Mouse (Mus musculus) adrenal gland, adult 2 months (tissue): ENCODE results near the gene C87499. TPM values are rescaled to one million over a fixed set of nuclear protein-coding genes. Genes with fewer than 3 reads are reported as not detected.
A peak's percentile ranks its signal among the peaks of the same experiment; 100 is the strongest.

Experiments
- DNase-seq: peaks from one replicate; pipeline ENCODE4 v3.0.0; 2021
- long read RNA-seq: library from polyadenylated mRNA; stranded (forward); transcript quantifications from one replicate; pipeline ENCODE4 v2.0.0, GENCODE M21; 2021
- polyA plus RNA-seq: library from polyadenylated mRNA; depleted of rRNA; stranded (reverse); fragments of >200 nt; gene quantifications from 2 replicates; pipeline ENCODE4 v1.2.3, GENCODE M21; 2012; rRNA removed
- total RNA-seq, 2 experiments: library from RNA; stranded (reverse); gene quantifications; 2 replicates each; pipeline ENCODE4 v1.2.3; 2021

Gene C87499
- not detected for total RNA-seq
- not detected in 2 replicates for polyA plus RNA-seq
- long read RNA-seq: 0 reads

DNA sequence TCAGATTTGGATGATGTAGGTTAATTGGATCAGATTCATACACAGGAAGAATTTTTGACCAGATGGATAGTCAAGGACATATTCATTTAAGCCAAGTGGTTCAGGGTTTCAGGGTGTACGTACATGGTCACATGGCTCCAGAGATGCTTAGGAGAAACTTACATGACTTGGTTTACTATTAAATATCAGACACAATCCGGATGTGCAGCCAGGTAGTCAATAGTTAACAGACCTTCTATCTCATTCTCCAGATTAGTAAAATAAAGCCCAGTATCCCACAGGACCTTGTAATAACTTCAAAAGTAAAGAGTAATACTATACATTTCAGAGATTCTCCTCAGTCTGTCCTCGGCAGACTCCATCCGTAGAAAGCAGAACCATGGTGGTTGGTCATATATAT is at the start of gene C87499:
Gene C87499 (minus strand): TSS at position 101 of the 400 bp plus-strand sequence.
- no peak for DNase-seq

DNA sequence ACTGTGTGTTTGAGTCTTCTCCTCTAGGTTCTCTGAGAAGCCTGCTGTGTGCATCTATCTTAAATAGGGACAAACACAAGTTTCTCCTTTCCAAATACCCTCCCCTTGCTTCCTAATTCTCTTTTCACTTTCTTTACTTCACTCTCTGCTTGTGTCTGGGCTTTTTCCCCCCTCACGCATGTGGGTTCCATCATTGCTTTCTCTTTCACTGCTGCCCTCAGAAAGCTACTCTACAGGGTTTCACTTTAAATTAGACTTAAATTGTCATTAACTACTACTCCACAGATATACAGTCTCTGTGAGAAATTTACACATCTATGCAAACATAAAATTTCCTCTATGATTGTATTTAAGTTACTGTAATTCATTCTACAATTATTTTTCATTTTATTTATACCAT is 49.6 kb upstream of the C87499 start, which contains the start of gene Ifna2:
Gene Ifna2 (minus strand): TSS at position 101 of the 400 bp plus-strand sequence.
- DNase-seq: no peak

DNA sequence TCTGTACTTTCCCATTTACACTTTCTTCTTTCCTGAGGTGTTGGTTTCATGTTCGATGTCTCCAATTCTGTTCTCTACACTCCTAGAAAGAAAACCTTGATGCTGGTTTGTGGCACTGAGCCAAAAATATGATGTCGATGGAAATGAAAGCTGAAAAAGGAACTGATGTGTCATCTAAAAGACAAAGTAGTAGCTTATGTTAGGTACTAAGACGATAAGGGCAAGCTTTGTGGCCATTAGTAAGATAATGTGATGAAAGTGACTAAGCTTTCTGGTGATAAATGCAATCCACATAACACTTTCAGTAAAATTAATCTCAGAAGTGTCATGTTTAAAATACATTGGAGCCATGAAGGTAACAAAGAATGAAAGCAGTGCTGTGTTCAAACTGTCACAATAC is 47.1 kb upstream of the C87499 start:
- DNase-seq: no peak

DNA sequence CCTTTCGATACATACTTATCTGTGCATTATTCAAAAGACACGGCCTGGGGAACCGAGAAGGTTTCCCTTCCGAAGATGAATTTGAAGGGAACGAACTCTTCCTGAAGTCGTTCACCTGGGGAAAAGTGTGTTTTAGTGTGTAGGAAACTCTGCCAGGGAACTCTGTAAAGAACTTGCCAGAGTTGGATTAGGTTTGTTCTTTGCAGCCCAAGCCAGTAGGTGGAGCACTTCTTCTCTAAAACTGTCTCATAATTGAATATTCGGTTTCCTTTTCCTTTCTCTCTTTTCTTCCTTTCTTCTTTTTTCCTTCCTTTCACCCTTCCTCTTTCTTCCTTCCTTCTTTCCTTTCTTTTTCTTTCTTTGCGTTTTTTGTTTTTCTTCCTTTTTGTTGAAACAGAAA is 46.2 kb upstream of the C87499 start:
- DNase-seq: no peak

DNA sequence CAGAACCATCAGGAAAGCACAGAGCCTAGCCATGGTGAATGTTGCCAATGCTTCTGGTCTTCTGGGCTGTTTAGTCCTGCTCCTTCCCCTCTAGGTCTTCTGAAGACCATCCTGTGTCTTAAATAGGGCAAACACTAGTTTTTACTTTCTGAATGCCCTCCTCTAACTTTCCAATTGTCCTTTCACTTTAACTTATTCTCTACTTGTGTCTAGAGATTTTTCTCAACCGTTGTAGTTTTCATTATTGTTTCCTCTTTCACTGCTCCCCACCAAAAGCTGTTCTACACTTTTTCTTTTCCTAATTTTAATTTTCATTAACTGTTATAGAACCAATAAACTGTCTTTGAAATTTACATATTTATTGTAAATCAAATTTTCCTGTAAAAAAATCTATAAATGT is 42.6 kb upstream of the C87499 start, which contains the start of gene Ifna16:
Gene Ifna16 (minus strand): TSS at position 101 of the 400 bp plus-strand sequence.
- DNase-seq: no peak

DNA sequence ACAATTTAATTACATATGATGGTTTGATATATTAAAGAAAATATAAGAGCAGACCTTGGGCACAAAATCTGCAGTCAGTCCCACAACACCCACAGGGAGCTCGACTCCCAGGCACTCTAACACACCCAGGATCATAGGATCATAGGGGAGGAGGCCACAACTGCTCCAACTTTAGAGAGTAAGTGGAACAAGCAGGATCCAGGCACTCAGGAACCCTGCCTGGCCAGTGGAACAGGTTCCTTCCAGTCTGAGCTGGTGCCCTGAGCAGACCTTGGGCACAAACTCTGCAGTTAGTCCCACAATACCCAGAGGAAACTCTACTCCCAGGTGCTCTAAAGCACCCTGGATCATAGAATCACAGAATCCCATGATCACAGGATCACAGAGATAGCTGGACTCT is 21.2 kb upstream of the C87499 start:
- DNase-seq: no peak

DNA sequence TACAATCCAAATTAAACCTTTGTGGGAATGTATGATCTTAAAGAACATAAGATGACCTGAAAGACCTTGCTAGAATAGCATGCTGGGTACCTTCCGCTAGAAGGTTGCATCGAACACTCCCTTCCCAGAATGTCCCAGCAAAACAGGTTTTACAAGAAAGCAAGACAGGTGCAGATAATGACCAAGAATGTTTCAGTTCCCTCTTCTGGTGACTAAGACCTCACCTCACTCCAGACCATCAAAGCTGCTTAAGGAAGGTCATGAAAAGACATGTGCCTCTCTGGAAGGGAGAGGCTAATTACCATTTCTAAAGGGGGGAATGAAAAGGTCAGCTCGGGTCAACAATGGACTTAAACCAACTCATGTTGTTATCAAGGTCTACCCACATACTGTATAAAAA is 19.4 kb upstream of the C87499 start:
- DNase-seq: no peak

DNA sequence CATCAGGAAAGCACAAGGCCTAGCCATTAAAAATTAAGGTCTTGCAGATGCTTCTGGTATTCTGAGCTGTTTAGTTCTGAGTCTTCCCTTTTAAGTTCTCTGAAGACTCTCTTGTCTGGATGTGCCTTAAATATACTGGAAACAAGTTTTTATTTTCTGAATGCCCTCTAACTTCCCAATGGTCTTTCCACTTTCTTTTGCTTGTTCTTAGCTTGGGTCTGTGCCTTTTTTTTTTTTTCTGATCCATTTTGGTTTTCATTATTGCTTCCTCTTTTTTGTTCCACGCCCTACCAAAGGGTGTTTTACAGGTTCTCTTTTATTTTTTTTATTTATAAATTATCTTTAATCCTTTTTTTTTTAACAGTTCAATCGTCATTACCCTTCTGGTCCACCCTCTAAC is 10.1 kb upstream of the C87499 start, which contains the start of gene Ifna13:
Gene Ifna13 (minus strand): TSS at position 101 of the 400 bp plus-strand sequence.
- DNase-seq: no peak

DNA sequence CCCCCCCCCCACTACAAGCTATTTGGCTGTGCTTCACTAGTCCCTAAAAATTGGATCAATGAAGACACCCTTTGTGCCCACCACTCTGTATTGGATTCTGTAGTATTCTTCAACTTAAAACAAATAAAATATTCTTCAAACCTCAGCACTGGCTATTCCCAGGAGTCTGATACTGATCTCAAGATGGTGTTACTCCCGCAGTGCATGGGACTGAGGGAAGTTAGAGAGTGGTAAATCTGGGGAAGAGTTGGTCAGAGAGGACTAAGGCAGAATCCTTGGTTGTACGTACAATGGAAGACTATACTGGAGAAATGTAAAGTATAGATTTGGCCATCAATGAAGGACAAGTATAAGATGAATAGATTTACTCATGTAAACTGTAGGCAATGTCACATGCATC is 8.3 kb upstream of the C87499 start:
- no peak for DNase-seq

DNA sequence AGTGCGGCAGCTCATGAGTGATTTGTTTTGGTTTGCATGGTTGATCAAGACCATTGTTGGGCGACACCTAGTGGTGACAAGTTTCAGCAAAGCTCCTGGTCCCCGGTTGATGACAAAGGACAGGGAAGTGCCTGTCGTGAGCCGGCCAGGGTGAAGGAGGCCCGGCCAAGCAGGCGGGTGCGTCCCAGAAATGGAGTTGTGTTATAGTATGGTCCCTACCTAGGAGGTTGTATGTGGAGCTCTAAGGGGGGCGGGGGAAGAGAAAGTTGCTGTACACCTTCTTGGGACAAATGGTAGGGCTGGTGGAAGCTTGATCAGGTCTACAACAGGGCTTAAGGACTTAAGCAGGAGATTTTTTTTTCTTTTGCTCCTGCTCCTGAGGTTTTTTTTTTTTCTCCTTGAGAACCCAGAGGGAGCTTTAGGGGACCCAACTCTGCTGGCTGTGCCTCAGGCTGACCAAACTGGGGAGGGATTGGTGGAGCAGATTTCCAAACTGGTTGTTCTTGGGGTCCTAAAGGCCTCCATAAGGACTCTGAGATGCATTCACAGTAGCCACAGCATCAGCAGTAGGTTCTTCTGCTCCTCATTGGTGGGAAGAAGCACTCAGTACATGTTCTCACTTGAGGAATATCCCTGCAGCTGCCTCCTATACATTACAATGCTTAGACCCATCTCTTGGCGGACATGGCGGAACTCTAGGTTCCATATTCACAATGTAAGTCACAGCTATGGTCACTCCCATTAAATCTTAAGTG is 7.0 kb upstream of the C87499 start:
- DNase-seq: peak; percentile 90

DNA sequence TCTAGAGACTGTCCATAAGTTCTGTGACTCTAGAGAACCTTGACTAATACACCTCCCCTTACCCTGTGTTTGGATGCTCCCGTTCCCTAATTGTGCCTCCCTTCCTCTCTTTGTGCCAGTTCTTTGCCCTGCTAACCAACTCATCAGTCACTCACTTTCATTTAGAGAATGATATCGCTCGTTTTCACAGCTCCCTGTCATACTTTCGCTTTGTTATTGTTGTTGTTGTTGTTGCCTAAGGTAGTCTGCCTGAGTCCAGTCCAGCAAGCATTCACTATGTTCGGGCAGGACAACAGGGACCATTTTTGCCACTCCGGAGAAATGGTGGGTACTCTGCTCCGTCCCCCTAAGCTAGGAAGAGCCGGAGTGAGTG is 6.5 kb upstream of the C87499 start:
- DNase-seq: no peak

DNA sequence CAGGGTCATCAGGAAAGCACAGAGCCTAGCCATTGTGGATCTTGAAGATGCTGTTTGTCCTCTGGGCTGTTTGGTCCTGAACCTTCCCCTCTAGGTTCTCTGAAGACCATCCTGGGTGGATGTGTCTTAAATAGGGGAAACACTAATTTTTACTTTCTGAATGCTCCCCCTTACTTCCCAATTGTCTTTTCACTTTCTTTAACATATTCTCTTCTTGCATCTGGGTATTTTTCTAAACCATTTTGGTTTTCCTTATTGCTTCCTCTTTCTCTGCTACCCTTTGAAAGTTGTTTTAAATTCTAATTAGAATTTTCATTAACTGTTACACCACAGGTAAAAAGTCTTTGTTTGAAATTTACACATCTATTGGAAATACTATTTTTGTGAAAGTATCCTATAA is 30.9 kb downstream of the C87499 start, which contains the start of gene Ifna12:
Gene Ifna12 (minus strand): TSS at position 101 of the 400 bp plus-strand sequence.
- no peak for DNase-seq

DNA sequence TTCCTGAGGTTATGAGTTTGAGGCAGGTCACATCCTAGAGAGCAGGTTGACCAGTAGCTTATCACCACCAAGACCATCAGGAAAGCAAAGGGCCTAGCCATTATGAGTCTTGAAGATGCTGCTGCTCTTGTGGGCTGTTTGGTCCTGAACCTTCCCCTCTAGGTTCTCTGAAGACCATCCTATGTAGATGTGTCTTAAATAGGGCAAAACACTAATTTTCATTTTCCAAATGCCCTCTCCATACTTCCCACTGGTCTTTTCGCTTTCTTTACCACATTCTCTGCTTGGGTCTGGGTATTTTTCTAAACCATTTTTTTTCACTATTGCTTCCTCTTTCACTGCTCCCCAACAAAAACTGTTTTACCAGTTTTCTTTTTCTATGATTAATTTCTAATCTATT is 41.9 kb downstream of the C87499 start, which contains the start of gene Ifna9:
Gene Ifna9 (minus strand): TSS at position 101 of the 400 bp plus-strand sequence.
- DNase-seq: no peak

Other genes starting within 250 kb of the C87499 start
Only the 30 nearest of the 33 such genes appear.
- 1 to 10 TPM; 4.1 to 4.8 TPM for gene Hacd4, start 195.5 kb downstream of the C87499 start, total RNA-seq
- 0.41 and 0.43 TPM in 2 replicates for gene Hacd4, start 195.5 kb downstream of the C87499 start, polyA plus RNA-seq
- not detected for gene Ifnb1, start 111.6 kb downstream of the C87499 start, total RNA-seq
- not detected in 2 replicates for gene Ifnb1, start 111.6 kb downstream of the C87499 start, polyA plus RNA-seq
- gene Ifna15, start 76.2 kb downstream of the C87499 start, total RNA-seq: not detected
- not detected in 2 replicates for gene Ifna15, start 76.2 kb downstream of the C87499 start, polyA plus RNA-seq
- not detected for gene Ifna14, start 62.6 kb downstream of the C87499 start, total RNA-seq
- gene Ifna14, start 62.6 kb downstream of the C87499 start, polyA plus RNA-seq: not detected in 2 replicates
- not detected for gene Ifna9, start 42.0 kb downstream of the C87499 start, total RNA-seq
- gene Ifna9, start 42.0 kb downstream of the C87499 start, polyA plus RNA-seq: 0.22 TPM in 1 of 2 replicates, not detected in the other
- gene Ifna12, start 31.0 kb downstream of the C87499 start, total RNA-seq: not detected
- not detected in 2 replicates for gene Ifna12, start 31.0 kb downstream of the C87499 start, polyA plus RNA-seq
- not detected for gene Ifna13, start 10.0 kb upstream of the C87499 start, total RNA-seq
- not detected in 2 replicates for gene Ifna13, start 10.0 kb upstream of the C87499 start, polyA plus RNA-seq
- gene Ifna16, start 42.5 kb upstream of the C87499 start, total RNA-seq: not detected
- not detected in 2 replicates for gene Ifna16, start 42.5 kb upstream of the C87499 start, polyA plus RNA-seq
- gene Ifna2, start 49.5 kb upstream of the C87499 start, total RNA-seq: not detected
- gene Ifna2, start 49.5 kb upstream of the C87499 start, polyA plus RNA-seq: not detected in 2 replicates
- gene Ifnab, start 56.9 kb upstream of the C87499 start, total RNA-seq: not detected
- gene Ifnab, start 56.9 kb upstream of the C87499 start, polyA plus RNA-seq: not detected in 2 replicates
- under 1 TPM in 1 of 2 experiments, not detected in 1; 0.38 TPM for gene Gm26566, start 87.4 kb upstream of the C87499 start, total RNA-seq
- gene Gm26566, start 87.4 kb upstream of the C87499 start, polyA plus RNA-seq: 0.76 and 1.0 TPM in 2 replicates
- 10 to 100 TPM; 70.8 to 79.3 TPM for gene Klhl9, start 88.1 kb upstream of the C87499 start, total RNA-seq
- 22.2 and 29.6 TPM in 2 replicates for gene Klhl9, start 88.1 kb upstream of the C87499 start, polyA plus RNA-seq
- gene Gm13271, start 120.5 kb upstream of the C87499 start, total RNA-seq: not detected
- gene Gm13271, start 120.5 kb upstream of the C87499 start, polyA plus RNA-seq: not detected in 2 replicates
- gene Gm13283, start 125.7 kb upstream of the C87499 start, total RNA-seq: not detected
- gene Gm13283, start 125.7 kb upstream of the C87499 start, polyA plus RNA-seq: not detected in 2 replicates
- not detected for gene Gm13290, start 139.4 kb upstream of the C87499 start, total RNA-seq
- not detected in 2 replicates for gene Gm13290, start 139.4 kb upstream of the C87499 start, polyA plus RNA-seq
- not detected for gene Gm13289, start 142.5 kb upstream of the C87499 start, total RNA-seq
- gene Gm13289, start 142.5 kb upstream of the C87499 start, polyA plus RNA-seq: not detected in 2 replicates
- gene Gm13272, start 145.4 kb upstream of the C87499 start, total RNA-seq: not detected
- not detected in 2 replicates for gene Gm13272, start 145.4 kb upstream of the C87499 start, polyA plus RNA-seq
- gene Ifnz, start 147.7 kb upstream of the C87499 start, total RNA-seq: not detected
- gene Ifnz, start 147.7 kb upstream of the C87499 start, polyA plus RNA-seq: not detected in 2 replicates
- gene Gm13276, start 151.3 kb upstream of the C87499 start, total RNA-seq: not detected
- not detected in 2 replicates for gene Gm13276, start 151.3 kb upstream of the C87499 start, polyA plus RNA-seq
- gene Gm13277, start 154.2 kb upstream of the C87499 start, total RNA-seq: not detected
- gene Gm13277, start 154.2 kb upstream of the C87499 start, polyA plus RNA-seq: not detected in 2 replicates
- gene Gm13278, start 157.1 kb upstream of the C87499 start, total RNA-seq: not detected
- not detected in 2 replicates for gene Gm13278, start 157.1 kb upstream of the C87499 start, polyA plus RNA-seq
- not detected for gene Gm13275, start 160.1 kb upstream of the C87499 start, total RNA-seq
- 0.22 TPM in 1 of 2 replicates, not detected in the other for gene Gm13275, start 160.1 kb upstream of the C87499 start, polyA plus RNA-seq
- gene Gm13279, start 163.0 kb upstream of the C87499 start, total RNA-seq: not detected
- gene Gm13279, start 163.0 kb upstream of the C87499 start, polyA plus RNA-seq: not detected in 2 replicates
- gene Gm13285, start 165.3 kb upstream of the C87499 start, total RNA-seq: not detected
- gene Gm13285, start 165.3 kb upstream of the C87499 start, polyA plus RNA-seq: not detected in 2 replicates
- not detected for gene Gm13287, start 168.8 kb upstream of the C87499 start, total RNA-seq
- 0.22 TPM in 1 of 2 replicates, not detected in the other for gene Gm13287, start 168.8 kb upstream of the C87499 start, polyA plus RNA-seq
- not detected for gene Gm13288, start 171.1 kb upstream of the C87499 start, total RNA-seq
- gene Gm13288, start 171.1 kb upstream of the C87499 start, polyA plus RNA-seq: not detected in 2 replicates
- not detected for gene Ifna7, start 181.8 kb upstream of the C87499 start, total RNA-seq
- gene Ifna7, start 181.8 kb upstream of the C87499 start, polyA plus RNA-seq: not detected in 2 replicates
- not detected for gene Ifna11, start 185.5 kb upstream of the C87499 start, total RNA-seq
- gene Ifna11, start 185.5 kb upstream of the C87499 start, polyA plus RNA-seq: not detected in 2 replicates
- not detected for gene Ifna6, start 193.0 kb upstream of the C87499 start, total RNA-seq
- gene Ifna6, start 193.0 kb upstream of the C87499 start, polyA plus RNA-seq: not detected in 2 replicates
- not detected for gene Ifna5, start 201.1 kb upstream of the C87499 start, total RNA-seq
- gene Ifna5, start 201.1 kb upstream of the C87499 start, polyA plus RNA-seq: not detected in 2 replicates